Mouse (Mus musculus) adipocyte (in vitro differentiated cells): ENCODE measurements at regions not wholly inside any gene's neighbourhood (a gene's known extent, or its start where the extent isn't known, plus 50 kb on each side); places are given as distances from the start of the nearest gene placed in this dataset.

Experiments used
- DNase-seq: peaks from one replicate; pipeline ENCODE4 v3.0.0-alpha.2; 2016; ENCODE audit warnings: low spot score

GRCm38 (mm10) chr4:9083526-9083925 lies 844.7 kb upstream of the Car8 start:
- no peak for DNase-seq

- DNase-seq: no peak
Observed at GRCm38 (mm10) chr4:9081701-9082562, 843.1 kb upstream of the Car8 start.

- no peak for DNase-seq
Observed at GRCm38 (mm10) chr4:9080821-9081493, 842.1 kb upstream of the Car8 start.

GRCm38 (mm10) chr4:9079828-9080245 lies 841.0 kb upstream of the Car8 start:
- DNase-seq: no peak

GRCm38 (mm10) chr4:9074447-9074846 lies 835.6 kb upstream of the Car8 start:
- no peak for DNase-seq

GRCm38 (mm10) chr4:9073736-9074428 lies 835.0 kb upstream of the Car8 start:
- no peak for DNase-seq

- peak; percentile 16 for DNase-seq
Observed at GRCm38 (mm10) chr4:9072321-9072720, 833.5 kb upstream of the Car8 start.

- no peak for DNase-seq
Observed at GRCm38 (mm10) chr4:9067874-9068273, 829.0 kb upstream of the Car8 start.

- no peak for DNase-seq
Observed at GRCm38 (mm10) chr4:9065981-9066815, 827.4 kb upstream of the Car8 start.

- DNase-seq: no peak
Observed at GRCm38 (mm10) chr4:9061941-9062340, 823.1 kb upstream of the Car8 start.

- DNase-seq: no peak
Observed at GRCm38 (mm10) chr4:9060221-9060620, 821.4 kb upstream of the Car8 start.

- DNase-seq: no peak
Observed at GRCm38 (mm10) chr4:9057676-9058075, 818.8 kb upstream of the Car8 start.

GRCm38 (mm10) chr4:9057113-9057512 lies 818.3 kb upstream of the Car8 start:
- DNase-seq: peak; percentile 8

GRCm38 (mm10) chr4:9055876-9056275 lies 817.0 kb upstream of the Car8 start:
- DNase-seq: no peak

GRCm38 (mm10) chr4:9055266-9055820 lies 816.5 kb upstream of the Car8 start:
- no peak for DNase-seq

- DNase-seq: no peak
Observed at GRCm38 (mm10) chr4:9048817-9049216, 810.0 kb upstream of the Car8 start.

- DNase-seq: no peak
Observed at GRCm38 (mm10) chr4:9047151-9047550, 808.3 kb upstream of the Car8 start.

- DNase-seq: no peak
Observed at GRCm38 (mm10) chr4:9046436-9046835, 807.6 kb upstream of the Car8 start.

- DNase-seq: no peak
Observed at GRCm38 (mm10) chr4:9046030-9046429, 807.2 kb upstream of the Car8 start.

- DNase-seq: no peak
Observed at GRCm38 (mm10) chr4:9036005-9036404, 797.2 kb upstream of the Car8 start.

GRCm38 (mm10) chr4:9035350-9035749 lies 796.5 kb upstream of the Car8 start:
- DNase-seq: no peak

- DNase-seq: no peak
Observed at GRCm38 (mm10) chr4:9034280-9034679, 795.4 kb upstream of the Car8 start.
